Comparison of ENCODE assay signal across 15 mouse cellular contexts in the genomic region with DNA sequence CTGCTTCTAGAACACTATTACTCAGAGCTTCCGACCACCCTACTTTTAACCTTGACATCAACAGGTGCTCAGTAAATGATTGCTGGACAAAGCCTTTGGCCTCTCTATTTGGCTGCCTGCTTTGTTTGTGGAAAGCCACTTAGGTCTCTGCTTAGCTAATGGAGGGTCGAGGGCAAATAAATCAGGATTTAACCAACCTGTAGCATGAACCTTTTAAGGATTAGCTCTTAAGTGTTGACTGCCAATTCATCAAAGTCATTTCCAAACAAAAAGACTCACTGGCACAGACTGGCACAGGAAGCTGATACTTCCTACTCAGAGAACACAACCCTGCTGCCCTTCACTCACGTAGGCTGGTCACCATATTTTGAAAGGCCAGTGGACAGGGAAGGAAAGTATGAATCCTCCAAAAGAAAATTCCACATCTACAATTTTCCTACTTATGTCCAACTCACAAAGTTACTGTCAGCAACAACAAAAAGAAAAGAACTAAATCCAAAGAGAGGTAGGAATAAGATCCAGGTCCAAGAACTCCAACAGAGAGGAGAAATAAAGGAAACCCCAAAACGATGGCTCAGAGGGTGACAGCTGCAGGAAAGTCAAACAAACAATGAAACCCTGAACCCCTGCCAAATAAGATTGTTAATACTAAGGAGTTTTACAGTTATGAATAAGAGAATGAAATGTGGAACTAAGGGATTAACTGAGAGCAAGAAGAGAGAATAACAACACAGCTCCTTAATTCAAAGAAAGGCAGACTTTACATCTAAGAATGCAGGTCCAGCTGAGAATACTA.
DNase-seq lines count a peak whose midpoint lies in the region; ATAC-seq lines count a peak whose summit lies in the region.
"Had no signal": no experiment of that assay in that cellular context is flagged by ENCODE, and none has a peak within 500 bp of the region (broad histone marks: within the 10 kb centered on the region; RNA-seq: fewer than 3 reads in every experiment).

No protein-coding gene starts in this region.

- H3K4me1 ChIP-seq in heart, embryonic 15.5 days (replicated peaks), result peaks cover 8% of the 10 kb centered on the region; the same call in 1 of the 2 replicates
- H3K4me1 ChIP-seq in heart, embryonic 10.5 days, result peaks cover 16% of the 10 kb centered on the region
- no peaks in the 10 kb centered on the region for H3K4me1 ChIP-seq in midbrain, embryonic 14.5 days (ENCODE audit: control insufficient read depth, insufficient read depth, low read length)
- H3K4me1 ChIP-seq in midbrain, embryonic 11.5 days (ENCODE audit: control insufficient read depth, insufficient read depth, low read length), result no peaks in the 10 kb centered on the region
- peaks cover 19% of the 10 kb centered on the region for H3K4me1 ChIP-seq in lung, embryonic 16.5 days (replicated peaks; ENCODE audit: control insufficient read depth, insufficient read depth, low read length)

- no peak overlapping the region for H3K4me3 ChIP-seq in heart, embryonic 15.5 days
- H3K4me3 ChIP-seq in heart, embryonic 10.5 days, result no peak overlapping the region
- H3K4me3 ChIP-seq in midbrain, embryonic 14.5 days (replicated peaks; ENCODE audit: low read depth, low read length), result no peak overlapping the region
- H3K4me3 ChIP-seq in midbrain, embryonic 11.5 days (ENCODE audit: low read depth, low read length), result no peak overlapping the region
- H3K4me3 ChIP-seq in lung, embryonic 16.5 days (ENCODE audit: low read length), result no peak overlapping the region
- H3K4me3 ChIP-seq: layer of hippocampus, adult 2 months had no signal

- no peak overlapping the region for H3K4me2 ChIP-seq in heart, embryonic 15.5 days
- no peak overlapping the region for H3K4me2 ChIP-seq in midbrain, embryonic 14.5 days (ENCODE audit: low read length)
- H3K4me2 ChIP-seq in midbrain, embryonic 11.5 days, result no peak overlapping the region
- no peak overlapping the region for H3K4me2 ChIP-seq in lung, embryonic 16.5 days (ENCODE audit: low read depth, low read length)

- no peaks in the 10 kb centered on the region for H3K9me3 ChIP-seq in heart, embryonic 15.5 days (replicated peaks)
- H3K9me3 ChIP-seq in heart, embryonic 10.5 days, result no peaks in the 10 kb centered on the region
- H3K9me3 ChIP-seq in midbrain, embryonic 14.5 days (ENCODE audit: control insufficient read depth, low read length), result no peaks in the 10 kb centered on the region
- H3K9me3 ChIP-seq in midbrain, embryonic 11.5 days (ENCODE audit: control insufficient read depth, low read length), result no peaks in the 10 kb centered on the region; the same call in 1 of the 2 replicates
- no peaks in the 10 kb centered on the region for H3K9me3 ChIP-seq in lung, embryonic 16.5 days (ENCODE audit: control insufficient read depth, low read length)

- no peaks in the 10 kb centered on the region for H3K36me3 ChIP-seq in heart, embryonic 15.5 days
- no peaks in the 10 kb centered on the region for H3K36me3 ChIP-seq in heart, embryonic 10.5 days
- H3K36me3 ChIP-seq in midbrain, embryonic 14.5 days (ENCODE audit: control insufficient read depth, insufficient read depth, low read length), result no peaks in the 10 kb centered on the region
- no peaks in the 10 kb centered on the region for H3K36me3 ChIP-seq in midbrain, embryonic 11.5 days (ENCODE audit: control insufficient read depth, insufficient read depth, low read length)
- no peaks in the 10 kb centered on the region for H3K36me3 ChIP-seq in lung, embryonic 16.5 days (ENCODE audit: control insufficient read depth, insufficient read depth, low read length)

- no peak overlapping the region for H3K9ac ChIP-seq in heart, embryonic 15.5 days
- no peak overlapping the region for H3K9ac ChIP-seq in midbrain, embryonic 14.5 days (replicated peaks; ENCODE audit: low read length)
- H3K9ac ChIP-seq in midbrain, embryonic 11.5 days (ENCODE audit: low read length), result no peak overlapping the region
- no peak overlapping the region for H3K9ac ChIP-seq in lung, embryonic 16.5 days (ENCODE audit: low read length)

- intact Hi-C loops in left cerebral cortex, postnatal 14 days (cut with DNase I), result no loop called here

- no peaks in the 10 kb centered on the region for H3K27me3 ChIP-seq in heart, embryonic 15.5 days
- no peaks in the 10 kb centered on the region for H3K27me3 ChIP-seq in heart, embryonic 10.5 days (ENCODE audit: insufficient read depth, poor library complexity, severe bottlenecking)
- H3K27me3 ChIP-seq in midbrain, embryonic 14.5 days (ENCODE audit: control insufficient read depth, insufficient read depth, low read length), result no peaks in the 10 kb centered on the region
- no peaks in the 10 kb centered on the region for H3K27me3 ChIP-seq in midbrain, embryonic 11.5 days (ENCODE audit: control insufficient read depth, insufficient read depth, low read length)
- H3K27me3 ChIP-seq in lung, embryonic 16.5 days (ENCODE audit: control insufficient read depth, insufficient read depth, low read depth, low read length), result no peaks in the 10 kb centered on the region

- peak overlapping the region; percentile 2; the same call in 1 of the 2 replicates for H3K27ac ChIP-seq in heart, embryonic 15.5 days
- no peak overlapping the region for H3K27ac ChIP-seq in heart, embryonic 10.5 days
- no peak overlapping the region for H3K27ac ChIP-seq in midbrain, embryonic 14.5 days (replicated peaks; ENCODE audit: low read depth, low read length)
- H3K27ac ChIP-seq in midbrain, embryonic 11.5 days (ENCODE audit: low read depth, low read length), result no peak overlapping the region
- peak overlapping the region; percentile 28 for H3K27ac ChIP-seq in lung, embryonic 16.5 days (ENCODE audit: low read length)
- H3K27ac ChIP-seq: layer of hippocampus, adult 2 months had no signal

- 61% methylated on average over 4 of the region's 4 CpGs for WGBS in heart, embryonic 15.5 days
- 75% methylated on average over 4 of the region's 4 CpGs for WGBS in heart, embryonic 10.5 days
- 50% methylated on average over 4 of the region's 4 CpGs for WGBS in midbrain, embryonic 14.5 days
- 65% methylated on average over 4 of the region's 4 CpGs for WGBS in midbrain, embryonic 11.5 days
- 20% methylated on average over 4 of the region's 4 CpGs for WGBS in lung, embryonic 16.5 days

- DNase-seq in heart, embryonic 10.5 days (ENCODE audit: low spot score), result no peak
- peak; percentile 15 for DNase-seq in midbrain, embryonic 14.5 days
- DNase-seq in midbrain, embryonic 11.5 days (ENCODE audit: low spot score, missing footprints), result no peak
- DNase-seq in frontal cortex, adult 2 months (ENCODE audit: extremely low spot score in 1 of 2, low spot score in 1 of 2), result no peak
- DNase-seq in left cerebral cortex, postnatal 14 days (ENCODE audit: low spot score in 2 of 2), result no peak
- no peak for DNase-seq in thymus, postnatal 4 days
- DNase-seq: cerebellum, adult 11 months; gastrocnemius, postnatal 25 days; heart, postnatal 14 days; right cerebral cortex, adult 18-20 months had no signal

- ATAC-seq in heart, embryonic 15.5 days (replicated peaks; ENCODE audit: insufficient number of reproducible peaks, insufficient read depth, low FRiP score, low read depth), result no peak
- no peak for ATAC-seq in midbrain, embryonic 14.5 days (ENCODE audit: low FRiP score, low TSS enrichment)
- ATAC-seq in midbrain, embryonic 11.5 days (ENCODE audit: low FRiP score), result no peak
- 0 out of 2 replicates have a peak, but pooled peaks have one; percentile 45 for ATAC-seq in lung, embryonic 16.5 days (ENCODE audit: low read depth)
- ATAC-seq: forebrain, embryonic 14.5 days; hindbrain, embryonic 16.5 days had no signal

Comparison
In these comparisons a context has a peak if more than half of its experiments do, and no peak if none do; other contexts are left out.
1. H3K27ac ChIP-seq: peak in heart, embryonic 15.5 days (single experiment) and lung, embryonic 16.5 days (single experiment); none in heart, embryonic 10.5 days (single experiment), midbrain, embryonic 14.5 days (single experiment) and midbrain, embryonic 11.5 days (single experiment).